Mouse (Mus musculus) A20 (cell line): Measurements from ENCODE around the gene Vmn2r111.
"Not testable (repeated sequence)": the region's sequence is repeated elsewhere in the genome, so short reads cannot be mapped to it uniquely, and the experiment has no call there.

Experiments
- DNase-seq: peaks from one replicate; pipeline ENCODE4 v3.0.0-alpha.2; 2011; ENCODE audit warnings: low read depth, low spot score

The Vmn2r111 gene

DNA sequence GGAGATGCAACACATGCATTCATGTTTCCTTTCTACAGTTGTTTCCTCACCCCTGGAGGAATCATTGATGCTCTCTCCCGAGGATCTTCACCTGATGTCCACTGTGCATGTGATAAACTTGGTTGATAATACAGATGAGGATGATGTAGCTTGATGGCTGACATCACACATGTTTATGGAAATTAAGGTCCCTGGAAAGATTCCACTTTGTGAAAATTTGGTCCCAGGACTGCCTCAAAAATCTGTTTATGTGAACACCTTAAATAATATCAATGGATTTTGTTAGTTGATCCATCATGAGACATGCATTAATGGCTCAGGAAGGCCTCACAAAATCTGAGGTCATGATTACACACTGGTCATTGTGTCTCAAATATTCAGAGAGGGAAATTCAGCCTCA is at the start of gene Vmn2r111:
TSS of gene Vmn2r111 (minus strand) at position 101 of the 400 bp plus-strand sequence.
- DNase-seq = not testable (repeated sequence)

DNA sequence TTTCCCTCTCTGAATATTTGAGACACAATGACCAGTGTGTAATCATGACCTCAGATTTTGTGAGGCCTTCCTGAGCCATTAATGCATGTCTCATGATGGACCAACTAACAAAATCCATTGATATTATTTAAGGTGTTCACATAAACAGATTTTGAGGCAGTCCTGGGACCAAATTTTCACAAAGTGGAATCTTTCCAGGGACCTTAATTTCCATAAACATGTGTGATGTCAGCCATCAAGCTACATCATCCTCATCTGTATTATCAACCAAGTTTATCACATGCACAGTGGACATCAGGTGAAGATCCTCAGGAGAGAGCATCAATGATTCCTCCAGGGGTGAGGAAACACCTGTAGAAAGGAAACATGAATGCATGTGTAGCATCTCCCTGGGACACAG is 27.4 kb upstream of the Vmn2r111 start, which contains the start of gene Vmn2r112:
TSS of gene Vmn2r112 (plus strand) at position 301 of the 400 bp plus-strand sequence.
- not testable (repeated sequence) for DNase-seq

DNA sequence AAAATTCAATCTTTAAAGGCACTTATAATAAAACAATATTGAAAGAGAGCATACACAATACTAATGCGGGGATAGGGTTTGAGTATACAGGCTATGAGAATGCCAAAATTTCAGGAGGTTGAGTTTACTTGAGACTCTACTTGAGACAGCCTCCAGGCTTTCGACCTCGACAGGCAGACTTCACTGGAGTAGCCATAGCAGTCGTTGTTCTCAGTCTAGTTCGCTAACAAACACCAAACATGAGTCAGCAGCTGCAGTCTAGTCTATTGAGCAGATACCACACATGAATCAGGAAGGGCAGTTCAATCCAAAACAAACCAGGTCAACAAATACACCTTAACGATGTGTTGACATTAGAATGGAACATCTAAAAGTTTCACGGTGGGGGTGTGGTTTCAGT is 52.8 kb downstream of the Vmn2r111 start:
- not testable (repeated sequence) for DNase-seq

DNA sequence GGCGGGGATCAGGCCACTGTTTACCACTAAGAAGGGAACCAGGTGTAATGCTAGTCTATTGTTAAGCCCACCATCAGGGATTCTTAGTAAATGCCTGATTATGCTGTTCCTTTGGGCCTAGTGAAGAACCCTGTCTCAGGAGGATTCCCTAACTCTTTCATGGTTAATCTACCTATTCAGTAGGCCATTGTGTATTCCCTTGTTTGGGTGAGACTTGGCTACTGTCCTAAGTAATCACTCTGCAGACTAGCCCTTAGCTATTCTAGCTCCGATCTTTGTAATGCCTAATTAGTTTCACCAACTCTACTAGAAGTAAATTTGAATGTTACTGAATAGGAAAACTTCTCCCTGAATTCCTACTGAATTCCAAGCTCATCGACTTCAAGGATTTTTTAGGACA is 53.2 kb downstream of the Vmn2r111 start:
- DNase-seq = not testable (repeated sequence)

DNA sequence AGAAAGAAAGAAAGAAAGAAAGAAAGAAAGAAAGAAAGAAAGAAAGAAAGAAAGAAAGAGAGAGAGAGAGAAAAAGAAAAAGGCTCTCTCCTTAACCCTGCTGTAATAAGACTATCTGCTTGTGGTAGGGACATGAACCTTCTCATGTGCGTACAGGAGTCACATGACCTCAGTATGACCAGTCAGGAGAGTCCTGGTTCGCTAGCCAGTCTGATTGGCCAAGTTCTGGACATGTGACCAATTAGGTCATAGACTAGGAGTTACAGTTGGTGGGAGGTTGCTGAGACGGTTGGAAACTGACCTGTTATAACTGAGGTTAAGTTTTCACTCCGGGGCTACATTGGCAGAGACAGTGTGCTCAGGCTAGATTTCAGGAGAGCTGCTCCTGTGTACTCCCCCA is 76.2 kb downstream of the Vmn2r111 start:
- DNase-seq = no peak
